Comparison of ENCODE assay signal across 21 mouse cellular contexts in the genomic region with DNA sequence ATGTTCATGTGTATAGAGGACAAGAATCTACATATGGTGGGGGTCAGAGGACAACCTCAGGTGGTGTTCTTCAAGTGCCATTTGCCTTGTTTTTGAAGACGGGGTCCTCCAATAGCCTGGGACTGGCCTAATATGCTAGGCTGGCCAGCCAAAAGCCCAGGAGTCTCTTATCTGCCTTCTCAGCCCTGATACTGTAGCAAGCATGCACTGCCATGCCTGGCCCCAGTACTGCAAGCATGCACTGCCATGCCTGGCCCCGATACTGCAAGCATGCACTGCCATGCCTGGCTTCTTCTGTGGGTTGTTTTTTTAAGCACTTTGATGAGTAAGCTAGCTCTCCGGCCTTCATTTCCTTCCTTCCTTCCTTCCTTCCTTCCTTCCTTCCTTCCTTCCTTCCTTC.
"Had no signal": no experiment of that assay in that cellular context is flagged by ENCODE, and none has a peak within 500 bp of the region (broad histone marks: within the 10 kb centered on the region; RNA-seq: fewer than 3 reads in every experiment).

No protein-coding gene starts in this region.

- ATAC-seq: inflammation-experienced regulatory T-cells, adult 6 months; midbrain, embryonic 13.5 days; midbrain, embryonic 16.5 days had no signal

- H3K4me2 ChIP-seq: kidney, embryonic 15.5 days; limb, embryonic 13.5 days; midbrain, embryonic 13.5 days; neural tube, embryonic 13.5 days; stomach, embryonic 15.5 days had no signal

- H3K4me3 ChIP-seq: kidney, embryonic 15.5 days; limb, embryonic 10.5 days; limb, embryonic 13.5 days; midbrain, embryonic 10.5 days; midbrain, embryonic 13.5 days; myocyte; neural tube, embryonic 13.5 days; stomach, embryonic 15.5 days had no signal

- H3K36me3 ChIP-seq: kidney, embryonic 15.5 days; limb, embryonic 10.5 days; limb, embryonic 13.5 days; midbrain, embryonic 10.5 days; midbrain, embryonic 13.5 days; neural tube, embryonic 13.5 days; stomach, embryonic 15.5 days had no signal

- H3K9me3 ChIP-seq: kidney, embryonic 15.5 days; limb, embryonic 10.5 days; limb, embryonic 13.5 days; midbrain, embryonic 10.5 days; midbrain, embryonic 13.5 days; neural tube, embryonic 13.5 days; stomach, embryonic 15.5 days had no signal

- DNase-seq: kidney, adult 18-20 months; kidney, postnatal 14 days; layer of hippocampus, adult 9-11 months; lung, adult 2 months; lung, postnatal 14 days; lung, postnatal 4 days; retina, postnatal 1 day; right cerebral cortex, postnatal 25 days; spleen, adult 18-20 months; thymus, adult 18-20 months; thymus, postnatal 36 days had no signal

- H3K27ac ChIP-seq: kidney, embryonic 15.5 days; limb, embryonic 10.5 days; limb, embryonic 13.5 days; midbrain, embryonic 10.5 days; midbrain, embryonic 13.5 days; neural tube, embryonic 13.5 days; stomach, embryonic 15.5 days had no signal

- H3K9ac ChIP-seq: kidney, embryonic 15.5 days; limb, embryonic 13.5 days; midbrain, embryonic 13.5 days; neural tube, embryonic 13.5 days; stomach, embryonic 15.5 days had no signal

- H3K27me3 ChIP-seq: kidney, embryonic 15.5 days; limb, embryonic 13.5 days; midbrain, embryonic 13.5 days; neural tube, embryonic 13.5 days; stomach, embryonic 15.5 days had no signal
